Mouse (Mus musculus) embryonic fibroblast, embryonic 13.5 days (primary cell): ENCODE results near the gene Kpnb1.

Experiments
- CTCF ChIP-seq: IDR thresholded peaks from 2 replicates; pipeline ENCODE4 v1.5.1; 2011; ENCODE audit warnings: mild to moderate bottlenecking, control low read depth, low read length, moderate library complexity, borderline replicate concordance; ENCODE audit not compliant: insufficient read depth
- POLR2A ChIP-seq: IDR thresholded peaks from 2 replicates; pipeline ENCODE4 v1.6.1; 2011; ENCODE audit warnings: low read depth, mild to moderate bottlenecking, control low read depth, low read length, moderate library complexity

- no peak for TF ChIP-seq CTCF
- no peak for TF ChIP-seq POLR2A
Observed at GRCm38 (mm10) chr11:97207011-97207422, 19.3 kb upstream of the Kpnb1 start.
